8 mouse cellular contexts compared by ENCODE assay signal in the genomic region with DNA sequence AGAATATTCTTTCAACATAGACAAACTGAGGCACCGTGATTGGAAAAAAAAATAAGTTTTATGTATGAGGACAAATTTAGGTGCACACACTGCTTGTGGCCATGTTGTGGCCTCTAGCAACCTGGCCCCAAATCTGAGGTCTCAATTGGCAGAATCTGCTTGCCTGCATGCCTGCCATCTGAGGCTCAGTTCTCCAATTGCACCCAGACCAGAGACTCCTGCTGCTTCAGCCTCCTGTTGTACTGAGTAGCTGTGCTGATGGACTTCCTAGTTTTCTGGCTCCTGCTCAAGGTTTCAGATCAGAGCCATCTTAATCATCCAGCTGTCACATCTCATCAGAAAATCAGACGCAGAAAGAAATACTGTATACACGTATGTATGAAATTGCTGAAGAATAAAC.
"Had no signal": no experiment of that assay in that cellular context is flagged by ENCODE, and none has a peak within 500 bp of the region (broad histone marks: within the 10 kb centered on the region; RNA-seq: fewer than 3 reads in every experiment).

No protein-coding gene starts in this region.

- DNase-seq: kidney, adult 9 months; kidney, postnatal 4 days; liver; liver, embryonic 13.5 days; lung, adult 18-20 months; midbrain, embryonic 14.5 days; right cerebral cortex, postnatal 25 days; thymus, postnatal 36 days had no signal
